Mouse (Mus musculus) MEL (cell line): Measurements from ENCODE around the gene Nus1. TPM values are rescaled to one million over a fixed set of nuclear protein-coding genes. Genes with fewer than 3 reads are reported as not detected.

Experiments
- DNase-seq: peaks from one replicate; pipeline ENCODE4 v3.0.0; 2011; ENCODE audit warnings: low read depth, low spot score
- H3K27ac ChIP-seq: 2 replicates; pipeline ENCODE4 v1.5.1; 2012; ENCODE audit warnings: low read depth, mild to moderate bottlenecking, control low read depth, low read length, moderate library complexity; ENCODE audit not compliant: control insufficient read depth
- H3K27me3 ChIP-seq, 2 experiments: fragments of 150-350 bp in 1 of 2; sonication (generic) in 1 of 2; 2 replicates each; pipeline ENCODE4 v1.6.1; 2012; ENCODE audit warnings: low read length in 2 of 2, mild to moderate bottlenecking in 2 of 2, improper control_type of control experiment in 1 of 2, moderate library complexity in 1 of 2; ENCODE audit not compliant: insufficient read depth in 2 of 2, control insufficient read depth in 1 of 2
- H3K36me3 ChIP-seq, 2 experiments: 2 replicates each; pipeline ENCODE4 v1.6.1; 2012 to 2014; ENCODE audit warnings: low read length in 2 of 2, improper control_type of control experiment in 1 of 2, inconsistent platforms in 1 of 2, mild to moderate bottlenecking in 1 of 2; ENCODE audit not compliant: insufficient read depth in 2 of 2, control insufficient read depth in 1 of 2
- H3K4me1 ChIP-seq, 2 experiments: fragments of 150-350 bp in 1 of 2; sonication (generic) in 1 of 2; 2 replicates each; pipeline ENCODE4 v1.6.1; 2012; ENCODE audit warnings: low read length in 2 of 2, improper control_type of control experiment in 1 of 2, mild to moderate bottlenecking in 1 of 2; ENCODE audit not compliant: insufficient read depth in 2 of 2, control insufficient read depth in 1 of 2
- H3K4me3 ChIP-seq, 2 experiments: fragments of 150-350 bp in 1 of 2; sonication (generic) in 1 of 2; 2 replicates each; pipeline ENCODE4 v1.5.1; 2012; ENCODE audit warnings: low read depth in 2 of 2, low read length in 2 of 2, mild to moderate bottlenecking in 2 of 2, moderate library complexity in 2 of 2, control low read depth in 1 of 2, improper control_type of control experiment in 1 of 2; ENCODE audit not compliant: control insufficient read depth in 1 of 2, insufficient read depth in 1 of 2
- H3K79me2 ChIP-seq: 2 replicates; pipeline ENCODE4 v1.6.1; 2012; ENCODE audit warnings: mild to moderate bottlenecking, low read length, moderate library complexity; ENCODE audit not compliant: control insufficient read depth, poor library complexity, insufficient read depth
- H3K9ac ChIP-seq: 2 replicates; pipeline ENCODE4 v1.6.1; 2012; ENCODE audit warnings: low read depth, mild to moderate bottlenecking, control low read depth, low read length, moderate library complexity; ENCODE audit not compliant: control insufficient read depth, poor library complexity, severe bottlenecking
- H3K9me3 ChIP-seq: fragments of 150-350 bp; sonication (generic); replicated peaks from 2 replicates; pipeline ENCODE4 v1.6.1; 2012; ENCODE audit warnings: mild to moderate bottlenecking, low read length, improper control_type of control experiment, moderate library complexity; ENCODE audit not compliant: insufficient read depth
- BHLHE40 ChIP-seq: IDR thresholded peaks from 2 replicates; pipeline ENCODE4 v1.6.1; 2012; ENCODE audit warnings: low read depth, mild to moderate bottlenecking, inconsistent platforms, low read length, improper control_type of control experiment, borderline replicate concordance
- ELF1 ChIP-seq: IDR thresholded peaks from 2 replicates; pipeline ENCODE4 v1.6.1; 2014; ENCODE audit warnings: low read depth, mild to moderate bottlenecking, inconsistent platforms, low read length, improper control_type of control experiment, moderate library complexity
- GATA1 ChIP-seq: IDR thresholded peaks from 2 replicates; pipeline ENCODE4 v1.6.1; 2011; ENCODE audit warnings: low read depth, low read length, improper control_type of control experiment
- HCFC1 ChIP-seq: IDR thresholded peaks from 2 replicates; pipeline ENCODE4 v1.6.1; 2012; ENCODE audit warnings: low read depth, mild to moderate bottlenecking, inconsistent platforms, low read length, improper control_type of control experiment, moderate library complexity
- JUND ChIP-seq: IDR thresholded peaks from 2 replicates; pipeline ENCODE4 v1.6.1; 2011; ENCODE audit warnings: low read depth, mild to moderate bottlenecking, improper control_type of control experiment, low read length
- MAX ChIP-seq: IDR thresholded peaks from 2 replicates; pipeline ENCODE4 v1.6.1; 2011; ENCODE audit warnings: low read length, improper control_type of control experiment
- MEF2A ChIP-seq: IDR thresholded peaks from 2 replicates; pipeline ENCODE4 v1.6.1; 2014; ENCODE audit warnings: low read depth, mild to moderate bottlenecking, inconsistent platforms, low read length, improper control_type of control experiment; ENCODE audit not compliant: poor library complexity, insufficient replicate concordance, severe bottlenecking; ENCODE audit errors: extremely low read depth
- RCOR1 ChIP-seq: IDR thresholded peaks from 2 replicates; pipeline ENCODE4 v1.6.1; 2012; ENCODE audit warnings: low read depth, mild to moderate bottlenecking, inconsistent platforms, low read length, improper control_type of control experiment
- SMC3 ChIP-seq: IDR thresholded peaks from 2 replicates; pipeline ENCODE4 v1.6.1; 2011; ENCODE audit warnings: low read depth, low read length, improper control_type of control experiment
- TBP ChIP-seq: IDR thresholded peaks from 2 replicates; pipeline ENCODE4 v1.8.0; 2011; ENCODE audit warnings: low read depth, low read length, improper control_type of control experiment
- TCF12 ChIP-seq: IDR thresholded peaks from 2 replicates; pipeline ENCODE4 v1.6.1; 2014; ENCODE audit warnings: low read depth, mild to moderate bottlenecking, inconsistent platforms, low read length, improper control_type of control experiment, moderate library complexity
- UBTF ChIP-seq: IDR thresholded peaks from 2 replicates; pipeline ENCODE4 v1.6.1; 2012; ENCODE audit warnings: low read depth, mild to moderate bottlenecking, inconsistent platforms, low read length, improper control_type of control experiment, moderate library complexity, borderline replicate concordance; ENCODE audit not compliant: insufficient read depth
- USF1 ChIP-seq: IDR thresholded peaks from 2 replicates; pipeline ENCODE4 v1.6.1; 2014; ENCODE audit warnings: low read depth, mild to moderate bottlenecking, inconsistent platforms, low read length, improper control_type of control experiment, moderate library complexity
- USF2 ChIP-seq, 2 experiments: IDR thresholded peaks; 2 replicates each; pipeline ENCODE4 v1.6.1; 2011 to 2012; ENCODE audit warnings: improper control_type of control experiment in 2 of 2, low read length in 2 of 2, borderline replicate concordance in 1 of 2, inconsistent platforms in 1 of 2, low read depth in 1 of 2, mild to moderate bottlenecking in 1 of 2; ENCODE audit not compliant: insufficient read depth in 1 of 2
- ZC3H11A ChIP-seq: IDR thresholded peaks from 2 replicates; pipeline ENCODE4 v1.6.1; 2012; ENCODE audit warnings: low read depth, mild to moderate bottlenecking, inconsistent platforms, low read length, improper control_type of control experiment
- ZNF384 ChIP-seq: IDR thresholded peaks from 2 replicates; pipeline ENCODE4 v1.6.1; 2012; ENCODE audit warnings: low read depth, mild to moderate bottlenecking, inconsistent platforms, low read length, improper control_type of control experiment
- polyA plus RNA-seq, 2 experiments: library from polyadenylated mRNA; stranded (reverse) in 1 of 2; unstranded in 1 of 2; fragments of >175 nt in 1 of 2; fragments of >200 nt in 1 of 2; gene quantifications; 2 replicates each; pipeline versions ENCODE4 v1.2.1 to v1.2.4; 2012; ENCODE audit warnings: low replicate concordance in 2 of 2, low read depth in 1 of 2; ENCODE audit not compliant: insufficient read length in 2 of 2, insufficient read depth in 1 of 2, missing spikeins in 1 of 2
- total RNA-seq: library from RNA; depleted of rRNA; stranded (reverse); fragments of 300-350 nt; gene quantifications from 2 replicates; pipeline ENCODE4 v1.2.3, GENCODE M21; 2012

Nus1 gene
- total and polyA plus RNA-seq, 3 experiments: 25.6 to 52.4 (median 43.5) TPM

GRCm38 (mm10) chr10:52407526-52407925 lies 9.8 kb upstream of the Nus1 start:
- H3K9ac ChIP-seq: no peak overlapping the region
- TF ChIP-seq GATA1 (no peak), SMC3 (no peak)
- TF ChIP-seq, all 39 proteins: peak for 0
- H3K27me3 ChIP-seq: no peaks in the 10 kb centered on the region

GRCm38 (mm10) chr10:52415020-52415419 lies 2.3 kb upstream of the Nus1 start:
- peaks cover 25% of the 10 kb centered on the region for H3K79me2 ChIP-seq
- H3K9me3 ChIP-seq: no peaks in the 10 kb centered on the region
- H3K9ac ChIP-seq: no peak overlapping the region
- no peak overlapping the region for H3K27ac ChIP-seq
- no peak for TF ChIP-seq JUND
- TF ChIP-seq TBP: peak; percentile 95
- no peak for TF ChIP-seq TCF12
- H3K4me1 ChIP-seq: peaks cover 8 to 12% of the 10 kb centered on the region in 2 experiments
- H3K36me3 ChIP-seq: peaks cover 0 to 19% of the 10 kb centered on the region in 2 experiments; a peak in 2 of 4 replicates
- no peaks in the 10 kb centered on the region for H3K27me3 ChIP-seq
- no peak overlapping the region for H3K4me3 ChIP-seq
- no peak for DNase-seq

More at GRCm38 (mm10) chr10:52407526-52407925, 9.8 kb upstream of the Nus1 start:
- Histone ChIP-seq H3K4me1 (peaks cover 6 to 14% of the 10 kb centered on the region in 2 experiments), H3K36me3 (peaks cover 0 to 15% of the 10 kb centered on the region in 2 experiments; a peak in 2 of 4 replicates), H3K27ac (no peak overlapping the region), H3K79me2 (no peaks in the 10 kb centered on the region), H3K4me3 (no peak overlapping the region), H3K9me3 (no peaks in the 10 kb centered on the region)
- no peak for DNase-seq

GRCm38 (mm10) chr10:52416458-52416857 lies 889 bp upstream of the Nus1 start:
- no peak for TF ChIP-seq MAX
- TF ChIP-seq GATA1: peak; percentile 12; the same call in 1 of the 2 replicates
- Histone ChIP-seq H3K9ac (peak overlapping the region; percentile 58), H3K9me3 (no peaks in the 10 kb centered on the region), H3K4me1 (peaks cover 8 to 12% of the 10 kb centered on the region in 2 experiments), H3K27me3 (no peaks in the 10 kb centered on the region), H3K79me2 (peaks cover 37% of the 10 kb centered on the region), H3K4me3 (peak overlapping the region; percentile 27 to 82; a peak in 3 of 4 replicates), H3K36me3 (peaks cover 0 to 28% of the 10 kb centered on the region in 2 experiments; a peak in 3 of 4 replicates), H3K27ac (no peak overlapping the region)
- no peak for DNase-seq

GRCm38 (mm10) chr10:52417998-52418860 lies 882 bp downstream of the Nus1 start:
- Histone ChIP-seq H3K27me3 (no peaks in the 10 kb centered on the region), H3K79me2 (peaks cover 53% of the 10 kb centered on the region), H3K4me3 (peak overlapping the region; percentile 89 to 99), H3K9ac (peak overlapping the region; percentile 85), H3K4me1 (peaks cover 8 to 12% of the 10 kb centered on the region in 2 experiments), H3K9me3 (no peaks in the 10 kb centered on the region), H3K36me3 (peaks cover 0 to 29% of the 10 kb centered on the region in 2 experiments; a peak in 3 of 4 replicates), H3K27ac (peak overlapping the region; percentile 62)
- DNase-seq: peak; percentile 72
- TF ChIP-seq ELF1: no peak
- no peak for TF ChIP-seq ZNF384
- no peak for TF ChIP-seq RCOR1
- TF ChIP-seq ZC3H11A: no peak
- no peak for TF ChIP-seq BHLHE40
- no peak for TF ChIP-seq USF2 (IDR thresholded peaks at IDR 0.05; ENCODE audit: borderline replicate concordance in 1 of 2, insufficient read depth in 1 of 2, low read depth in 1 of 2, low read length in 2 of 2)
- TF ChIP-seq HCFC1: no peak; the same call in 1 of the 2 replicates
- no peak for TF ChIP-seq JUND
- TF ChIP-seq USF1: peak; percentile 74
- TF ChIP-seq UBTF: no peak
- TF ChIP-seq MAX: no peak
- no peak for TF ChIP-seq MEF2A
